Mouse (Mus musculus) intestine, postnatal 0 days (tissue): ENCODE measurements at regions not wholly inside any gene's neighbourhood (a gene's known extent, or its start where the extent isn't known, plus 50 kb on each side); places are given as distances from the start of the nearest gene placed in this dataset.

Experiments used
- ATAC-seq: fragments of 200-750 bp; cut with Nextera tagmentation; 2 replicates; pipeline ENCODE4 v1.8.0; 2017; ENCODE audit warnings: mild to moderate bottlenecking, moderate TSS enrichment, moderate library complexity
- H3K27ac ChIP-seq: fragments of 300-500 bp; sonication (generic); 2 replicates; pipeline ENCODE4 v1.5.1; 2014; ENCODE audit warnings: mild to moderate bottlenecking, low read depth, low read length, moderate library complexity
- H3K27me3 ChIP-seq: fragments of 300-500 bp; sonication (generic); replicated peaks from 2 replicates; pipeline ENCODE4 v1.6.1; 2014; ENCODE audit warnings: low read length, mixed read lengths; ENCODE audit not compliant: control insufficient read depth, insufficient read depth
- H3K36me3 ChIP-seq: fragments of 300-500 bp; sonication (generic); 2 replicates; pipeline ENCODE4 v1.6.1; 2014; ENCODE audit warnings: mild to moderate bottlenecking, moderate library complexity; ENCODE audit not compliant: control insufficient read depth, insufficient read depth
- H3K4me1 ChIP-seq: fragments of 300-500 bp; sonication (generic); replicated peaks from 2 replicates; pipeline ENCODE4 v1.6.1; 2014; ENCODE audit warnings: antibody characterized with exemption, low read length, mixed read lengths; ENCODE audit not compliant: control insufficient read depth, insufficient read depth
- H3K4me2 ChIP-seq: fragments of 300-500 bp; sonication (generic); replicated peaks from 2 replicates; pipeline ENCODE4 v1.6.1; 2014; ENCODE audit warnings: low read depth, mild to moderate bottlenecking, moderate library complexity
- H3K4me3 ChIP-seq: fragments of 300-500 bp; sonication (generic); 2 replicates; pipeline ENCODE4 v1.5.1; 2014; ENCODE audit warnings: low read depth, low read length
- H3K9ac ChIP-seq: fragments of 300-500 bp; sonication (generic); 2 replicates; pipeline ENCODE4 v1.6.1; 2014; ENCODE audit warnings: mild to moderate bottlenecking, low read depth, low read length
- H3K9me3 ChIP-seq: fragments of 300-500 bp; sonication (generic); 2 replicates; pipeline ENCODE4 v1.6.1; 2016; ENCODE audit warnings: mixed run types; ENCODE audit not compliant: control insufficient read depth
- CTCF ChIP-seq: sonication (generic); IDR thresholded peaks from 2 replicates; pipeline ENCODE4 v1.5.1; 2016; ENCODE audit warnings: low read depth, mild to moderate bottlenecking, control low read depth, antibody characterized with exemption, moderate library complexity
- WGBS: fragments of 180-500 bp; shearing (Covaris S2); extraction: QIAGEN DNeasy Blood & Tissue Kit; methylation state at CpG from one replicate; pipeline ENCODE4 v1.1.7; 2014; 5-methylcytosine and 5-hydroxymethylcytosine counted together

- TF ChIP-seq CTCF: no peak
- ATAC-seq: no peak
Observed at GRCm38 (mm10) chr3:155662280-155662679, 569.0 kb downstream of the Lrriq3 start.

GRCm38 (mm10) chr3:155672558-155672957, 579.3 kb downstream of the Lrriq3 start:
- Histone ChIP-seq H3K4me3 (no peak overlapping the region), H3K27me3 (no peaks in the 10 kb centered on the region), H3K4me1 (no peaks in the 10 kb centered on the region), H3K9ac (no peak overlapping the region), H3K36me3 (no peaks in the 10 kb centered on the region), H3K27ac (no peak overlapping the region), H3K4me2 (no peak overlapping the region), H3K9me3 (no peaks in the 10 kb centered on the region)
- WGBS: 83% methylated on average over 1 of the region's 1 CpGs
- no peak for ATAC-seq
- no peak for TF ChIP-seq CTCF

More at GRCm38 (mm10) chr3:155662280-155662679, 569.0 kb downstream of the Lrriq3 start:
- Histone ChIP-seq H3K36me3 (no peaks in the 10 kb centered on the region), H3K9ac (no peak overlapping the region), H3K27ac (no peak overlapping the region), H3K4me1 (no peaks in the 10 kb centered on the region), H3K4me2 (no peak overlapping the region), H3K27me3 (no peaks in the 10 kb centered on the region), H3K9me3 (no peaks in the 10 kb centered on the region), H3K4me3 (no peak overlapping the region)

GRCm38 (mm10) chr3:155680200-155680599, 587.0 kb downstream of the Lrriq3 start:
- H3K36me3 ChIP-seq: no peaks in the 10 kb centered on the region
- TF ChIP-seq CTCF: no peak
- H3K4me2 ChIP-seq: no peak overlapping the region
- WGBS: 82% methylated on average over 4 of the region's 4 CpGs
- no peaks in the 10 kb centered on the region for H3K27me3 ChIP-seq
- H3K4me3 ChIP-seq: no peak overlapping the region
- no peak overlapping the region for H3K27ac ChIP-seq
- no peaks in the 10 kb centered on the region for H3K4me1 ChIP-seq
- ATAC-seq: no peak
- no peak overlapping the region for H3K9ac ChIP-seq
- no peaks in the 10 kb centered on the region for H3K9me3 ChIP-seq

GRCm38 (mm10) chr3:155682921-155683813, 589.9 kb downstream of the Lrriq3 start:
- 50% methylated on average over 8 of the region's 8 CpGs for WGBS
- Histone ChIP-seq H3K27me3 (no peaks in the 10 kb centered on the region), H3K9me3 (no peaks in the 10 kb centered on the region), H3K36me3 (no peaks in the 10 kb centered on the region), H3K9ac (no peak overlapping the region), H3K4me3 (no peak overlapping the region), H3K4me1 (no peaks in the 10 kb centered on the region), H3K4me2 (no peak overlapping the region), H3K27ac (no peak overlapping the region)
- TF ChIP-seq CTCF: no peak
- no peak for ATAC-seq

- Histone ChIP-seq H3K4me3 (no peak overlapping the region), H3K4me2 (no peak overlapping the region), H3K27ac (no peak overlapping the region), H3K36me3 (no peaks in the 10 kb centered on the region), H3K27me3 (no peaks in the 10 kb centered on the region), H3K4me1 (no peaks in the 10 kb centered on the region), H3K9ac (no peak overlapping the region), H3K9me3 (no peaks in the 10 kb centered on the region)
- no peak for ATAC-seq
- 76% methylated on average over 5 of the region's 5 CpGs for WGBS
- no peak for TF ChIP-seq CTCF
Observed at GRCm38 (mm10) chr3:155688358-155688757, 595.1 kb downstream of the Lrriq3 start.

- no peak overlapping the region for H3K4me3 ChIP-seq
- no peak for TF ChIP-seq CTCF
- H3K27me3 ChIP-seq: no peaks in the 10 kb centered on the region
- H3K36me3 ChIP-seq: no peaks in the 10 kb centered on the region
- H3K4me1 ChIP-seq: no peaks in the 10 kb centered on the region
- no peaks in the 10 kb centered on the region for H3K9me3 ChIP-seq
- no peak for ATAC-seq
- 81% methylated on average over 5 of the region's 5 CpGs for WGBS
- no peak overlapping the region for H3K4me2 ChIP-seq
- H3K27ac ChIP-seq: no peak overlapping the region
- no peak overlapping the region for H3K9ac ChIP-seq
Observed at GRCm38 (mm10) chr3:155723011-155723510, 629.8 kb downstream of the Lrriq3 start.
